Mouse (Mus musculus): ENCODE measurements at regions not wholly inside any gene's neighbourhood (a gene's known extent, or its start where the extent isn't known, plus 50 kb on each side); places are given as distances from the start of the nearest gene placed in this dataset.

- no peak for DNase-seq (ENCODE audit: low spot score)
These were observed 189.7 kb upstream of the 1810046K07Rik start for GRCm38 (mm10) chr9:51518376-51518775.

- DNase-seq (ENCODE audit: low spot score) = no peak
These were observed 194.8 kb upstream of the 1810046K07Rik start for GRCm38 (mm10) chr9:51523471-51523870.

GRCm38 (mm10) chr9:51525906-51526305 lies 197.2 kb upstream of the 1810046K07Rik start:
- DNase-seq (ENCODE audit: low spot score) = no peak

- no peak for DNase-seq (ENCODE audit: low spot score)
These were observed 210.2 kb upstream of the 1810046K07Rik start for GRCm38 (mm10) chr9:51538894-51539293.

GRCm38 (mm10) chr9:51541940-51542339 lies 213.2 kb upstream of the 1810046K07Rik start:
- no peak for DNase-seq (ENCODE audit: low spot score)

- no peak for DNase-seq (ENCODE audit: low spot score)
These were observed 193.1 kb upstream of the Arhgap20 start for GRCm38 (mm10) chr9:51572040-51572439.

GRCm38 (mm10) chr9:51581601-51582000 lies 183.5 kb upstream of the Arhgap20 start:
- DNase-seq (ENCODE audit: low spot score) = no peak

- DNase-seq (ENCODE audit: low spot score) = no peak
These were observed 171.4 kb upstream of the Arhgap20 start for GRCm38 (mm10) chr9:51593707-51594106.

GRCm38 (mm10) chr9:51598706-51599105 lies 166.4 kb upstream of the Arhgap20 start:
- DNase-seq (ENCODE audit: low spot score) = no peak

GRCm38 (mm10) chr9:51608158-51608557 lies 157.0 kb upstream of the Arhgap20 start:
- DNase-seq (ENCODE audit: low spot score) = no peak

- no peak for DNase-seq (ENCODE audit: low spot score)
These were observed 156.3 kb upstream of the Arhgap20 start for GRCm38 (mm10) chr9:51608697-51609456.

GRCm38 (mm10) chr9:51626156-51626555 lies 139.0 kb upstream of the Arhgap20 start:
- DNase-seq (ENCODE audit: low spot score) = no peak

GRCm38 (mm10) chr9:51636097-51636496 lies 129.0 kb upstream of the Arhgap20 start:
- no peak for DNase-seq (ENCODE audit: low spot score)

- no peak for DNase-seq (ENCODE audit: low spot score)
These were observed 128.5 kb upstream of the Arhgap20 start for GRCm38 (mm10) chr9:51636559-51637127.

- DNase-seq (ENCODE audit: low spot score) = no peak
These were observed 127.8 kb upstream of the Arhgap20 start for GRCm38 (mm10) chr9:51637131-51637920.

- no peak for DNase-seq (ENCODE audit: low spot score)
These were observed 123.4 kb upstream of the Arhgap20 start for GRCm38 (mm10) chr9:51641706-51642105.

- DNase-seq (ENCODE audit: low spot score) = no peak
These were observed 119.7 kb upstream of the Arhgap20 start for GRCm38 (mm10) chr9:51645426-51645825.

- DNase-seq (ENCODE audit: low spot score) = no peak
These were observed 111.5 kb upstream of the Arhgap20 start for GRCm38 (mm10) chr9:51653376-51654292.

- no peak for DNase-seq (ENCODE audit: low spot score)
These were observed 110.5 kb upstream of the Arhgap20 start for GRCm38 (mm10) chr9:51654645-51655044.

GRCm38 (mm10) chr9:51657796-51658195 lies 107.3 kb upstream of the Arhgap20 start:
- DNase-seq (ENCODE audit: low spot score) = no peak

- DNase-seq (ENCODE audit: low spot score) = peak; percentile 6
These were observed 103.9 kb upstream of the Arhgap20 start for GRCm38 (mm10) chr9:51660908-51661874.
